ENCODE assay signal across 8 mouse cellular contexts in genomic region chr3:52103531-52104181, GRCm38 (mm10). TPM values are rescaled to one million over a fixed set of nuclear protein-coding genes. Genes with fewer than 3 reads are reported as not detected.
DNase-seq lines count a peak whose midpoint lies in the region; ATAC-seq and TF ChIP-seq lines count a peak whose summit lies in the region.

No protein-coding gene starts in this region.

- no peak; the same call in 1 of the 2 replicates for TF ChIP-seq EP300 in heart, postnatal 0 days (IDR thresholded peaks at IDR 0.05; ENCODE audit: low read depth)

- ATAC-seq in forebrain, embryonic 12.5 days (ENCODE audit: low FRiP score), result no peak
- ATAC-seq in heart, postnatal 0 days (ENCODE audit: insufficient read depth, low read depth), result no peak
- no peak for ATAC-seq in liver, embryonic 15.5 days (ENCODE audit: insufficient read depth)
- ATAC-seq in neural tube, embryonic 14.5 days (ENCODE audit: low read depth), result no peak

- H3K9ac ChIP-seq in forebrain, embryonic 12.5 days, result peak overlapping the region; percentile 94
- peak overlapping the region; percentile 69 for H3K9ac ChIP-seq in heart, postnatal 0 days (replicated peaks; ENCODE audit: low read depth, low read length)
- H3K9ac ChIP-seq in liver, embryonic 15.5 days, result peak overlapping the region; percentile 61
- H3K9ac ChIP-seq in neural tube, embryonic 14.5 days (replicated peaks; ENCODE audit: low read depth, low read length), result peak overlapping the region; percentile 74

- peak overlapping the region; percentile 82 for H3K4me3 ChIP-seq in bone marrow macrophage, adult 2 months (ENCODE audit: insufficient read depth, low read length)
- peak overlapping the region; percentile 87 for H3K4me3 ChIP-seq in forebrain, embryonic 12.5 days (replicated peaks)
- peak overlapping the region; percentile 85 for H3K4me3 ChIP-seq in heart, postnatal 0 days (ENCODE audit: low read depth, low read length)
- peak overlapping the region; percentile 68 for H3K4me3 ChIP-seq in liver, embryonic 15.5 days (replicated peaks)
- H3K4me3 ChIP-seq in neural tube, embryonic 14.5 days (ENCODE audit: low read depth, low read length), result peak overlapping the region; percentile 64

- no peak for TF ChIP-seq POLR2A in bone marrow macrophage, adult 2 months (IDR thresholded peaks at IDR 0.05; ENCODE audit: borderline replicate concordance, low read depth, low read length)

- H3K9me3 ChIP-seq in forebrain, embryonic 12.5 days, result no peaks in the 10 kb centered on the region
- H3K9me3 ChIP-seq in heart, postnatal 0 days (replicated peaks; ENCODE audit: control insufficient read depth, low read length), result no peaks in the 10 kb centered on the region
- no peaks in the 10 kb centered on the region for H3K9me3 ChIP-seq in liver, embryonic 15.5 days (replicated peaks)
- no peaks in the 10 kb centered on the region for H3K9me3 ChIP-seq in neural tube, embryonic 14.5 days (ENCODE audit: control insufficient read depth, low read length)

- peak overlapping the region; percentile 80 for H3K4me2 ChIP-seq in forebrain, embryonic 12.5 days
- H3K4me2 ChIP-seq in heart, postnatal 0 days (ENCODE audit: low read depth, low read length), result peak overlapping the region; percentile 95
- peak overlapping the region; percentile 94 for H3K4me2 ChIP-seq in liver, embryonic 15.5 days
- H3K4me2 ChIP-seq in neural tube, embryonic 14.5 days (ENCODE audit: low read depth, low read length), result peak overlapping the region; percentile 80

- no peaks in the 10 kb centered on the region for H3K36me3 ChIP-seq in forebrain, embryonic 12.5 days (replicated peaks)
- H3K36me3 ChIP-seq in heart, postnatal 0 days (replicated peaks; ENCODE audit: control insufficient read depth, insufficient read depth, low read length), result no peaks in the 10 kb centered on the region
- no peaks in the 10 kb centered on the region for H3K36me3 ChIP-seq in liver, embryonic 15.5 days (replicated peaks)
- H3K36me3 ChIP-seq in neural tube, embryonic 14.5 days (ENCODE audit: control insufficient read depth, insufficient read depth, low read length), result no peaks in the 10 kb centered on the region

- DNase-seq in CD8-positive naive resting alpha-beta T cell, adult 2 months (ENCODE audit: low read depth in 2 of 2, low spot score in 2 of 2), result peak; percentile 40 to 53
- DNase-seq in heart, postnatal 0 days (ENCODE audit: low spot score), result no peak
- peak; percentile 60 to 74 for DNase-seq in kidney, postnatal 25 days
- peak; percentile 45 to 47 for DNase-seq in thymus, adult 18-20 months

- 0% methylated on average over 55 of the region's 55 CpGs for WGBS in forebrain, embryonic 12.5 days
- WGBS in heart, postnatal 0 days, result under 1% methylated on average over 55 of the region's 55 CpGs
- under 1% methylated on average over 55 of the region's 55 CpGs for WGBS in liver, embryonic 15.5 days (ENCODE audit: insufficient replicate concordance)
- WGBS in neural tube, embryonic 14.5 days, result under 1% methylated on average over 55 of the region's 55 CpGs

- no peaks in the 10 kb centered on the region for H3K27me3 ChIP-seq in forebrain, embryonic 12.5 days
- no peaks in the 10 kb centered on the region for H3K27me3 ChIP-seq in heart, postnatal 0 days (ENCODE audit: control insufficient read depth, insufficient read depth, low read length)
- H3K27me3 ChIP-seq in liver, embryonic 15.5 days, result 0 out of 2 replicates have a peak, but pooled peaks cover 11% of the 10 kb centered on the region
- H3K27me3 ChIP-seq in neural tube, embryonic 14.5 days (ENCODE audit: control insufficient read depth, insufficient read depth, low read length), result no peaks in the 10 kb centered on the region

- peak overlapping the region; percentile 44 for H3K27ac ChIP-seq in bone marrow macrophage, adult 2 months (ENCODE audit: insufficient read depth, low read depth, low read length)
- peak overlapping the region; percentile 99 for H3K27ac ChIP-seq in forebrain, embryonic 12.5 days
- H3K27ac ChIP-seq in heart, postnatal 0 days (ENCODE audit: low read depth), result peak overlapping the region; percentile 99
- H3K27ac ChIP-seq in liver, embryonic 15.5 days (replicated peaks), result peak overlapping the region; percentile 90
- peak overlapping the region; percentile 100 for H3K27ac ChIP-seq in neural tube, embryonic 14.5 days (ENCODE audit: low read depth, low read length)

- no peak for TF ChIP-seq CTCF in bone marrow macrophage, adult 2 months (IDR thresholded peaks at IDR 0.05; ENCODE audit: low read depth, low read length)
- no peak for TF ChIP-seq CTCF in heart, postnatal 0 days (IDR thresholded peaks at IDR 0.05; ENCODE audit: low read depth)

- peaks cover 9% of the 10 kb centered on the region for H3K4me1 ChIP-seq in bone marrow macrophage, adult 2 months (ENCODE audit: control insufficient read depth, insufficient read depth, low read length)
- peaks cover 19% of the 10 kb centered on the region for H3K4me1 ChIP-seq in forebrain, embryonic 12.5 days
- no peaks in the 10 kb centered on the region for H3K4me1 ChIP-seq in heart, postnatal 0 days (ENCODE audit: control insufficient read depth, insufficient read depth)
- H3K4me1 ChIP-seq in liver, embryonic 15.5 days (replicated peaks), result peaks cover 37% of the 10 kb centered on the region
- peaks cover 3% of the 10 kb centered on the region; the same call in 1 of the 2 replicates for H3K4me1 ChIP-seq in neural tube, embryonic 14.5 days (ENCODE audit: control insufficient read depth, insufficient read depth, low read length)

RNA-seq across cellular contexts. Expression of gene Maml3, which starts 1.2 kb away (rescaled TPM):
- polyA plus RNA-seq in bone marrow macrophage, adult 2 months (2012; ENCODE audit: insufficient read depth, insufficient read length, missing spikeins), result 2.2 and 2.3 TPM in 2 replicates
- 7.6 and 7.7 TPM in 2 replicates for polyA plus RNA-seq in forebrain, embryonic 12.5 days (2016; fragmentation: Nextera tagmentation; extraction: Ambion mirVana)
- 5.8 and 6.2 TPM in 2 replicates for total RNA-seq in heart, postnatal 0 days (2014; rRNA removed; ENCODE audit: low replicate concordance)
- 1.5 and 1.6 TPM in 2 replicates for polyA plus RNA-seq in heart, postnatal 0 days (2015; fragmentation: Nextera tagmentation; extraction: Ambion mirVana)
- polyA plus RNA-seq in liver, embryonic 15.5 days (2015; fragmentation: Nextera tagmentation; extraction: Ambion mirVana), result 0.73 and 0.96 TPM in 2 replicates
- polyA plus RNA-seq in neural tube, embryonic 14.5 days (2014; fragmentation: Nextera tagmentation; extraction: Ambion mirVana), result 8.2 and 9.6 TPM in 2 replicates

Comparison
In these comparisons a context has a peak if more than half of its experiments do, and no peak if none do; other contexts are left out.
1. H3K27ac ChIP-seq: peak in every context shown above with its lines; median percentile 100 in neural tube, embryonic 14.5 days; 99 in forebrain, embryonic 12.5 days; 99 in heart, postnatal 0 days; 90 in liver, embryonic 15.5 days; 44 in bone marrow macrophage, adult 2 months.